ENCODE assay signal across 8 mouse cellular contexts in the genomic region with DNA sequence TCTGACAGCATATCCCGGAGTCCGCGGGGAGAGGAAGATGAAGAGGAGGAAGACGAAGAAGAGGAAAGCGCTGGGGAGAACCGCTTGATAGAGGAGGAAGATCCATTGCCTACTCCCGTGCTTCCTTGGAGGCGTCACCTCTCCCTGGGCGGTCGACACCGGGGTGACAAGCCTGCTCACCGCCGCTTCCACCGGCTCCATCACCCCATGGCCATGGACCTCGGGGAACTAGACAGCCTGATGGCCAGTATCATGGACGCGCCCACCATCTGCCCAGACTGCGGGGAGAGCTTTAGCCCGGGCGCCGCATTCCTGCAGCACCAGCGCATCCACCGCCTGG. TPM values are rescaled to one million over a fixed set of nuclear protein-coding genes. Genes with fewer than 3 reads are reported as not detected.
A peak's percentile ranks its signal among the peaks of the same experiment; 100 is the strongest.
DNase-seq lines count a peak whose midpoint lies in the region; ATAC-seq and TF ChIP-seq lines count a peak whose summit lies in the region.

No protein-coding gene starts in this region.

- WGBS in heart, embryonic 13.5 days, result 1% methylated on average over 23 of the region's 23 CpGs
- WGBS in forebrain, embryonic 13.5 days, result under 1% methylated on average over 23 of the region's 23 CpGs
- 2% methylated on average over 23 of the region's 23 CpGs for WGBS in liver, embryonic 14.5 days (ENCODE audit: insufficient replicate concordance)

- peaks cover 21% of the 10 kb centered on the region for H3K4me1 ChIP-seq in heart, embryonic 13.5 days
- peaks cover 21% of the 10 kb centered on the region for H3K4me1 ChIP-seq in E14TG2a.4 (replicated peaks; ENCODE audit: low read depth, low read length)
- H3K4me1 ChIP-seq in forebrain, embryonic 13.5 days, result peaks cover 20% of the 10 kb centered on the region
- H3K4me1 ChIP-seq in liver, embryonic 14.5 days (replicated peaks; ENCODE audit: control insufficient read depth in 2 of 2, insufficient read depth in 2 of 2, low read length in 1 of 2), result peaks cover 0 to 2% of the 10 kb centered on the region in 2 experiments; a peak in 1 of 4 replicates

- ATAC-seq in heart, embryonic 13.5 days (ENCODE audit: extremely low read depth, insufficient number of reproducible peaks, low FRiP score, low TSS enrichment), result no peak
- ATAC-seq in forebrain, embryonic 13.5 days, result no peak
- peak; percentile 35 for ATAC-seq in liver, embryonic 14.5 days (ENCODE audit: insufficient read depth)

- TF ChIP-seq EP300 in liver, embryonic 14.5 days (IDR thresholded peaks at IDR 0.05; ENCODE audit: low read depth), result no peak

- intact Hi-C loops in heart, postnatal 36 days (cut with DNase I), result loop anchor here (5.0 kb wide), 1 partner anchor 65 kb away; no protein-coding TSS in a partner anchor

- no peak for DNase-seq in heart, postnatal 36 days
- DNase-seq in liver, embryonic 14.5 days (ENCODE audit: low read depth in 3 of 3, low spot score in 3 of 3), result no peak
- no peak for DNase-seq in adrenal gland, adult 2 months
- no peak for DNase-seq in testis, postnatal 10 days (ENCODE audit: low spot score)
- no peak for DNase-seq in layer of hippocampus, postnatal 10 days (ENCODE audit: low spot score in 2 of 2)

- H3K9ac ChIP-seq in heart, embryonic 13.5 days, result peak overlapping the region; percentile 80
- H3K9ac ChIP-seq in forebrain, embryonic 13.5 days, result peak overlapping the region; percentile 74
- no peak overlapping the region for H3K9ac ChIP-seq in liver, embryonic 14.5 days (replicated peaks)

- no peaks in the 10 kb centered on the region for H3K9me3 ChIP-seq in heart, embryonic 13.5 days
- no peaks in the 10 kb centered on the region for H3K9me3 ChIP-seq in E14TG2a.4 (ENCODE audit: low read length)
- no peaks in the 10 kb centered on the region for H3K9me3 ChIP-seq in forebrain, embryonic 13.5 days (replicated peaks)
- H3K9me3 ChIP-seq in liver, embryonic 14.5 days (ENCODE audit: control insufficient read depth, low read length), result no peaks in the 10 kb centered on the region

- TF ChIP-seq CTCF in E14TG2a.4 (conservative IDR thresholded peaks at IDR 0.05; ENCODE audit: low read length), result no peak
- TF ChIP-seq CTCF in liver, embryonic 14.5 days (IDR thresholded peaks at IDR 0.05; ENCODE audit: low read depth), result no peak

- H3K4me2 ChIP-seq in heart, embryonic 13.5 days, result peak overlapping the region; percentile 99
- peak overlapping the region; percentile 98 for H3K4me2 ChIP-seq in forebrain, embryonic 13.5 days
- H3K4me2 ChIP-seq in liver, embryonic 14.5 days (ENCODE audit: low read depth), result peak overlapping the region; percentile 68

- peaks cover 20% of the 10 kb centered on the region for H3K27me3 ChIP-seq in heart, embryonic 13.5 days (replicated peaks)
- peaks cover 62% of the 10 kb centered on the region for H3K27me3 ChIP-seq in E14TG2a.4 (ENCODE audit: insufficient read depth, low read length)
- peaks cover 22% of the 10 kb centered on the region for H3K27me3 ChIP-seq in forebrain, embryonic 13.5 days
- peaks cover 35% of the 10 kb centered on the region for H3K27me3 ChIP-seq in liver, embryonic 14.5 days (ENCODE audit: control insufficient read depth, insufficient read depth, low read length)

- peak overlapping the region; percentile 71 for H3K4me3 ChIP-seq in heart, embryonic 13.5 days
- peak overlapping the region; percentile 83 for H3K4me3 ChIP-seq in E14TG2a.4 (replicated peaks; ENCODE audit: low read length)
- peak overlapping the region; percentile 60 for H3K4me3 ChIP-seq in forebrain, embryonic 13.5 days
- peak overlapping the region; percentile 32 to 58; a peak in 3 of 4 replicates for H3K4me3 ChIP-seq in liver, embryonic 14.5 days (ENCODE audit: insufficient read depth in 1 of 2, low read depth in 2 of 2, low read length in 2 of 2)

- no peak overlapping the region for H3K27ac ChIP-seq in heart, embryonic 13.5 days (replicated peaks)
- H3K27ac ChIP-seq in forebrain, embryonic 13.5 days, result no peak overlapping the region
- no peak overlapping the region for H3K27ac ChIP-seq in liver, embryonic 14.5 days

- H3K36me3 ChIP-seq in heart, embryonic 13.5 days, result peaks cover 13% of the 10 kb centered on the region
- H3K36me3 ChIP-seq in E14TG2a.4 (ENCODE audit: insufficient read depth, low read length), result no peaks in the 10 kb centered on the region
- peaks cover 7% of the 10 kb centered on the region for H3K36me3 ChIP-seq in forebrain, embryonic 13.5 days (ENCODE audit: poor library complexity, severe bottlenecking)
- no peaks in the 10 kb centered on the region for H3K36me3 ChIP-seq in liver, embryonic 14.5 days (replicated peaks; ENCODE audit: control insufficient read depth, insufficient read depth, low read depth)

RNA-seq across cellular contexts. Expression of gene Gm4450, which starts 29.7 kb away (rescaled TPM):
- polyA plus RNA-seq in heart, embryonic 13.5 days (2015; fragmentation: Nextera tagmentation; extraction: Ambion mirVana), result not detected in 2 replicates
- total RNA-seq in heart, postnatal 36 days (2021), result not detected
- not detected in 2 replicates for polyA plus RNA-seq in forebrain, embryonic 13.5 days (2015; fragmentation: Nextera tagmentation; extraction: Ambion mirVana)
- polyA plus RNA-seq in liver, embryonic 14.5 days (2012; rRNA removed), result not detected in 2 replicates
- not detected in 2 replicates for polyA plus RNA-seq in liver, embryonic 14.5 days (2014; fragmentation: Nextera tagmentation; extraction: Ambion mirVana)
- total RNA-seq in adrenal gland, adult 2 months (2021), result not detected
- not detected in 2 replicates for polyA plus RNA-seq in adrenal gland, adult 2 months (2012; rRNA removed)
- total RNA-seq in layer of hippocampus, postnatal 10 days (2021), result not detected

RNA-seq across cellular contexts. Expression of gene Zfp697, which starts 45.0 kb away (rescaled TPM):
- 7.3 and 8.3 TPM in 2 replicates for polyA plus RNA-seq in heart, embryonic 13.5 days (2015; fragmentation: Nextera tagmentation; extraction: Ambion mirVana)
- total RNA-seq in heart, postnatal 36 days (2021), result 1 to 10 TPM; 5.9 to 6.9 TPM
- 12.2 and 14.1 TPM in 2 replicates for polyA plus RNA-seq in forebrain, embryonic 13.5 days (2015; fragmentation: Nextera tagmentation; extraction: Ambion mirVana)
- polyA plus RNA-seq in liver, embryonic 14.5 days (2012; rRNA removed), result 1.4 and 1.7 TPM in 2 replicates
- 1.6 and 2.4 TPM in 2 replicates for polyA plus RNA-seq in liver, embryonic 14.5 days (2014; fragmentation: Nextera tagmentation; extraction: Ambion mirVana)
- 1 to 10 TPM; 3.3 to 7.8 TPM for total RNA-seq in adrenal gland, adult 2 months (2021)
- 4.3 and 5.0 TPM in 2 replicates for polyA plus RNA-seq in adrenal gland, adult 2 months (2012; rRNA removed)
- total RNA-seq in layer of hippocampus, postnatal 10 days (2021), result 10 to 100 TPM; 29.6 to 31.3 TPM
